Mouse (Mus musculus): ENCODE measurements around the gene Exoc6. TPM values are rescaled to one million over a fixed set of nuclear protein-coding genes. Genes with fewer than 3 reads are reported as not detected.

The Exoc6 gene
- total RNA-seq, 1 experiment from 2014 or later, result 70.9 TPM

GRCm38 (mm10) chr19:37561106-37561892 is 11.1 kb downstream of the Exoc6 start:
- peak; percentile 88 for ATAC-seq (replicated peaks; ENCODE audit: insufficient number of reproducible peaks, low FRiP score, low TSS enrichment, poor library complexity, severe bottlenecking)

GRCm38 (mm10) chr19:37563763-37564162 is 13.5 kb downstream of the Exoc6 start:
- ATAC-seq (replicated peaks; ENCODE audit: insufficient number of reproducible peaks, low FRiP score, low TSS enrichment, poor library complexity, severe bottlenecking), result no peak

- ATAC-seq (replicated peaks; ENCODE audit: insufficient number of reproducible peaks, low FRiP score, low TSS enrichment, poor library complexity, severe bottlenecking), result no peak
These were observed 15.6 kb downstream of the Exoc6 start for GRCm38 (mm10) chr19:37565806-37566205.

- no peak for ATAC-seq (replicated peaks; ENCODE audit: insufficient number of reproducible peaks, low FRiP score, low TSS enrichment, poor library complexity, severe bottlenecking)
These were observed 19.1 kb downstream of the Exoc6 start for GRCm38 (mm10) chr19:37569186-37569754.

GRCm38 (mm10) chr19:37570966-37571718 is 20.9 kb downstream of the Exoc6 start:
- no peak for ATAC-seq (replicated peaks; ENCODE audit: insufficient number of reproducible peaks, low FRiP score, low TSS enrichment, poor library complexity, severe bottlenecking)

- no peak for ATAC-seq (replicated peaks; ENCODE audit: insufficient number of reproducible peaks, low FRiP score, low TSS enrichment, poor library complexity, severe bottlenecking)
These were observed 24.6 kb downstream of the Exoc6 start for GRCm38 (mm10) chr19:37574802-37575201.

GRCm38 (mm10) chr19:37579607-37580006 is 29.4 kb downstream of the Exoc6 start:
- ATAC-seq (replicated peaks; ENCODE audit: insufficient number of reproducible peaks, low FRiP score, low TSS enrichment, poor library complexity, severe bottlenecking), result no peak

GRCm38 (mm10) chr19:37580438-37580837 is 30.2 kb downstream of the Exoc6 start:
- no peak for ATAC-seq (replicated peaks; ENCODE audit: insufficient number of reproducible peaks, low FRiP score, low TSS enrichment, poor library complexity, severe bottlenecking)

- ATAC-seq (replicated peaks; ENCODE audit: insufficient number of reproducible peaks, low FRiP score, low TSS enrichment, poor library complexity, severe bottlenecking), result no peak
These were observed 35.0 kb downstream of the Exoc6 start for GRCm38 (mm10) chr19:37585210-37585609.

- no peak for ATAC-seq (replicated peaks; ENCODE audit: insufficient number of reproducible peaks, low FRiP score, low TSS enrichment, poor library complexity, severe bottlenecking)
These were observed 35.5 kb downstream of the Exoc6 start for GRCm38 (mm10) chr19:37585684-37586083.

- ATAC-seq (replicated peaks; ENCODE audit: insufficient number of reproducible peaks, low FRiP score, low TSS enrichment, poor library complexity, severe bottlenecking), result no peak
These were observed 40.3 kb downstream of the Exoc6 start for GRCm38 (mm10) chr19:37590544-37590943.

- no peak for ATAC-seq (replicated peaks; ENCODE audit: insufficient number of reproducible peaks, low FRiP score, low TSS enrichment, poor library complexity, severe bottlenecking)
These were observed 52.0 kb downstream of the Exoc6 start for GRCm38 (mm10) chr19:37601968-37602848.

- ATAC-seq (replicated peaks; ENCODE audit: insufficient number of reproducible peaks, low FRiP score, low TSS enrichment, poor library complexity, severe bottlenecking), result no peak
These were observed 59.8 kb downstream of the Exoc6 start for GRCm38 (mm10) chr19:37609991-37610390.

GRCm38 (mm10) chr19:37612893-37613292 is 62.7 kb downstream of the Exoc6 start:
- ATAC-seq (replicated peaks; ENCODE audit: insufficient number of reproducible peaks, low FRiP score, low TSS enrichment, poor library complexity, severe bottlenecking), result peak; percentile 56

GRCm38 (mm10) chr19:37615039-37615630 is 64.9 kb downstream of the Exoc6 start:
- no peak for ATAC-seq (replicated peaks; ENCODE audit: insufficient number of reproducible peaks, low FRiP score, low TSS enrichment, poor library complexity, severe bottlenecking)

- ATAC-seq (replicated peaks; ENCODE audit: insufficient number of reproducible peaks, low FRiP score, low TSS enrichment, poor library complexity, severe bottlenecking), result no peak
These were observed 97.8 kb downstream of the Exoc6 start for GRCm38 (mm10) chr19:37647994-37648393.

GRCm38 (mm10) chr19:37650526-37650925 is 100.3 kb downstream of the Exoc6 start:
- no peak for ATAC-seq (replicated peaks; ENCODE audit: insufficient number of reproducible peaks, low FRiP score, low TSS enrichment, poor library complexity, severe bottlenecking)

- no peak for ATAC-seq (replicated peaks; ENCODE audit: insufficient number of reproducible peaks, low FRiP score, low TSS enrichment, poor library complexity, severe bottlenecking)
These were observed 103.8 kb downstream of the Exoc6 start for GRCm38 (mm10) chr19:37654012-37654411.
